Mouse (Mus musculus): ENCODE data around the gene Ncoa6.

- TF ChIP-seq POLR2A (IDR thresholded peaks at IDR 0.05; ENCODE audit: control insufficient read depth, low read depth, low read length) (peak; percentile 73), CTCF (IDR thresholded peaks at IDR 0.05; ENCODE audit: control insufficient read depth, insufficient read depth, insufficient replicate concordance, low read depth, low read length) (peak; percentile 36; the same call in 1 of the 2 replicates)
Measured at GRCm38 (mm10) chr2:155517455-155518423, 44.0 kb upstream of the Ncoa6 start, which contains the start of the genes Acss2 and Ggt7.
